Mouse (Mus musculus) E14TG2a.4 (cell line): Measurements from ENCODE around the gene Eml5.

ENCODE experiments used
- H3K27me3 ChIP-seq: 2 replicates; pipeline ENCODE4 v1.6.1; 2014; ENCODE audit warnings: low read length, control low read depth; ENCODE audit not compliant: insufficient read depth
- H3K36me3 ChIP-seq: 2 replicates; pipeline ENCODE4 v1.6.1; 2014; ENCODE audit warnings: low read length, control low read depth; ENCODE audit not compliant: insufficient read depth
- H3K4me1 ChIP-seq: replicated peaks from 2 replicates; pipeline ENCODE4 v1.6.1; 2014; ENCODE audit warnings: low read depth, low read length, control low read depth
- H3K4me3 ChIP-seq: replicated peaks from 2 replicates; pipeline ENCODE4 v1.5.1; 2014; ENCODE audit warnings: mild to moderate bottlenecking, low read length
- H3K9me3 ChIP-seq: 2 replicates; pipeline ENCODE4 v1.6.1; 2014; ENCODE audit warnings: low read length, control low read depth
- CTCF ChIP-seq: conservative IDR thresholded peaks from 2 replicates; pipeline ENCODE4 v1.5.1; 2014; ENCODE audit warnings: low read length
- NANOG ChIP-seq: IDR thresholded peaks from 2 replicates; pipeline ENCODE4 v1.6.1; 2014; ENCODE audit warnings: borderline replicate concordance, low read length, mixed read lengths
- POU5F1 ChIP-seq: IDR thresholded peaks from 2 replicates; pipeline ENCODE4 v1.6.1; 2014; ENCODE audit warnings: low read length, borderline replicate concordance

Gene Eml5

DNA sequence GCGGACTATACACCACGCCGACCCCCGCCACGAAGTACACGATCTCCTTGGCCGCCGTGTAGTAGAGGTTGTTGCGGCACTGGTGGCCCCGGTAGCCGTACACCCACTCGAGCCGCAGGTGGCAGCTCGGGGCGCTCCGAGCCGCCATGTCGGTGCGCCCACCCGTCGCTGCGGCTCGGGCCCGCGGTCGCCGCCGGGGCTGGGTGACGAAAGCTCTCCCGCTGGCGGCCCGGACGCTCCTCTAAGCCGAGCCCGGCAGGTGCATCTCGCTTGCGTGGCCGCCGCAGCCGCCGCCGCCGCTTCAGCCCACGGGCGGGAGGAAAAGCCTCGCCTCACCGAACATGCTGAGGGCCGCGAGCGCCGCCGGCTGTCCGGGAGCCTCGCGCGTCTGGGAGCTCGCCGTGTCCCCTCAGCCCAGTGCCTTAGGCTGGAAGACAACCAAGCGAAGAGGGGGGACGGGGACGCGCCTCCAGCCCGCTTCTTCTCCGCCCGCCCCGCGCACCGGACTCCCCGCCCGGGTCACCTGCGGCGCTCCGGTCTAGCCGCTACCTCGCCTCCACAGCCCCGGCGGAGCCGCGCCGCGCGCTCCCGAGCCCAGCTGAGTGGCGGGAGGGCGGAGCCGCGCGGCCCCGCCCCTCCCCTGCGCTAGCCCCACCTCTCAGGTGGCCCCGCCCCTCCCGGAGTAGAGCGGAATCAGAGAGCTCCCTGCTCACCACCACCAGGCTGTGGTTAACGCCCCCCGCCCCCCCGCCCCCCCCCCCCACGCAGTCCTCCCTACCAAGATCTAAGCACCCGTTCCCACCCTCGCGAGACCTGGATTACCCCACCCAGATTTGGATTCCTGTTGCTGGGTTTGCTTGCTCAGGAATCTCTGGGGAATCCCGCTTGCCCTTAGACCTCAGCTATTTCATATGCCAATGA is at the start of gene Eml5:
Gene Eml5 (minus strand): TSS at position 604 of the 921 bp plus-strand sequence.
- Histone ChIP-seq H3K9me3 (no peaks in the 10 kb centered on the region), H3K4me3 (peak within 1 kb of the TSS; percentile 91), H3K4me1 (peaks cover 19% of the 10 kb centered on the region; the same call in 1 of the 2 replicates), H3K27me3 (peaks cover 12% of the 10 kb centered on the region), H3K36me3 (no peaks in the 10 kb centered on the region)
- no peak for TF ChIP-seq POU5F1
- TF ChIP-seq CTCF: no peak
- TF ChIP-seq NANOG: no peak

GRCm38 (mm10) chr12:98932856-98933255 is 31.6 kb upstream of the Eml5 start:
- Histone ChIP-seq H3K4me1 (no peaks in the 10 kb centered on the region), H3K4me3 (no peak overlapping the region), H3K36me3 (no peaks in the 10 kb centered on the region), H3K9me3 (no peaks in the 10 kb centered on the region), H3K27me3 (no peaks in the 10 kb centered on the region)
- TF ChIP-seq NANOG (no peak), CTCF (no peak), POU5F1 (no peak)

- H3K9me3 ChIP-seq: no peaks in the 10 kb centered on the region
- TF ChIP-seq CTCF: no peak
- TF ChIP-seq NANOG: no peak
- no peak for TF ChIP-seq POU5F1
- no peaks in the 10 kb centered on the region for H3K36me3 ChIP-seq
These were observed 31.2 kb upstream of the Eml5 start for GRCm38 (mm10) chr12:98932441-98932840.

GRCm38 (mm10) chr12:98931174-98931573 is 29.9 kb upstream of the Eml5 start:
- no peaks in the 10 kb centered on the region for H3K27me3 ChIP-seq
- H3K4me1 ChIP-seq: no peaks in the 10 kb centered on the region
- no peaks in the 10 kb centered on the region for H3K9me3 ChIP-seq
- no peaks in the 10 kb centered on the region for H3K36me3 ChIP-seq
- TF ChIP-seq NANOG: no peak
- no peak for TF ChIP-seq CTCF
- no peak for TF ChIP-seq POU5F1
- H3K4me3 ChIP-seq: no peak overlapping the region

More at GRCm38 (mm10) chr12:98932441-98932840, 31.2 kb upstream of the Eml5 start:
- H3K27me3 ChIP-seq: no peaks in the 10 kb centered on the region
- H3K4me3 ChIP-seq: no peak overlapping the region
- no peaks in the 10 kb centered on the region for H3K4me1 ChIP-seq

DNA sequence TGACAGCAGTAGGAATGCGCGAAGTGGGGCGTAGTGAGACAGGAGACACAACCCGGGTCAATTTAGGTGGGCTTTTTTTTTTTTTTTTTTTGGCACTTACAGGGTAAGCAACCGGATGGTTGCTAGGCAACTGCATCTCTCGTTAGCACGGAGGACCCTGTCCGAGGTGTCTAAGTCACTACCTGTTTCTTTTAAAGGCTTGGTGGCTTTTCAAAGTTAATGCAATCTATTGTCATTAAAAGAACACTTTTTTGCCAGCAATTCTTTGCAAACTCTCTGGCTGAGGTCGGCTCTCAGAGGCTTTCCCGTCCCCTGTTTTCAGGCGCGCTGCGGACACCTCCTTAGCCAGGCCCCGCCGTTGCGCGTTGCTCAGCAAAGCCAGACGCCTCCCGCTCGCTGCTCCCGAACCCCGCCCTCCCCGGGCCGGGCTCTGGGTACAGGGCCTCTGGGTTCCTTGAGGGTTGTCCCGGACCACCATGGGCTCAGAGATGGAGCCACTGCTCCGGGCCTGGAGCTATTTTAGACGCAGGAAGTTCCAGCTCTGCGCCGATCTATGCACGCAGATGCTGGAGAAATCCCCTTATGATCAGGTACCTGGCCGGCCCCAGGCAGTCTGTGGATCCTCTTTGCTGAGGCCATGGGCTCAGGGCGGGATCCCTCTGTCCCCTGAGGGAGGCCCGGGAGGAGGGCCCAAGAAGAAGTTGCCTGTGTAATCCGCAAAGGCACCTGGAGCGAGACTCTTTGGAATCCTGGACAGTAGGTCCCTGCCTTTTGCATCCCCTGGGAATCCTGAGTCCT is 19.1 kb upstream of the Eml5 start, which contains the start of gene Ttc8:
Gene Ttc8 (plus strand): TSS at position 381 of the 798 bp plus-strand sequence.
- no peaks in the 10 kb centered on the region for H3K9me3 ChIP-seq
- TF ChIP-seq CTCF (no peak), POU5F1 (no peak), NANOG (no peak)
- peak within 1 kb of the TSS; percentile 86 for H3K4me3 ChIP-seq
- H3K36me3 ChIP-seq: no peaks in the 10 kb centered on the region
- peaks cover 10% of the 10 kb centered on the region for H3K4me1 ChIP-seq
- H3K27me3 ChIP-seq: 0 out of 2 replicates have a peak, but pooled peaks cover 5% of the 10 kb centered on the region

DNA sequence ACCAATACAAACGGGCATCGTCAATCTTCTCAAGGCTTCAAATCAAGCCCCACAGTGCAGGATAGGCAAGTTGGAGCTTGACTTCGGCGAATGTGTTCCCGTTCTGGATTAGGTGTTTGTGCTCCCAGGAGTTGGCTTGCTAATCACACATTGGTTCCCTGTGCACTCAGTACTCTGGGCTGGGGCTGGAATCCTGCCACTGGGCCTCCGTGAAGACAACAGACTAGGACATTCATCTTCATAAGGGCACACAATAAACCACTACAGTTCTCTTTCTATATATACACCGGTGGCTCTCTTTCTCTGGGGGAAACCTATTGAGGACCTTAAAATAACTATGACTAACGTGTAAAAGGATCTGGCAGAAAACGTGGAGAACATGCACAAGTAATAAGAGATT is 8.8 kb upstream of the Eml5 start:
- Histone ChIP-seq H3K27me3 (no peaks in the 10 kb centered on the region; the same call in 1 of the 2 replicates), H3K4me1 (peaks cover 8% of the 10 kb centered on the region; the same call in 1 of the 2 replicates), H3K4me3 (no peak overlapping the region), H3K9me3 (no peaks in the 10 kb centered on the region), H3K36me3 (no peaks in the 10 kb centered on the region)
- TF ChIP-seq POU5F1 (no peak), NANOG (no peak), CTCF (no peak)

DNA sequence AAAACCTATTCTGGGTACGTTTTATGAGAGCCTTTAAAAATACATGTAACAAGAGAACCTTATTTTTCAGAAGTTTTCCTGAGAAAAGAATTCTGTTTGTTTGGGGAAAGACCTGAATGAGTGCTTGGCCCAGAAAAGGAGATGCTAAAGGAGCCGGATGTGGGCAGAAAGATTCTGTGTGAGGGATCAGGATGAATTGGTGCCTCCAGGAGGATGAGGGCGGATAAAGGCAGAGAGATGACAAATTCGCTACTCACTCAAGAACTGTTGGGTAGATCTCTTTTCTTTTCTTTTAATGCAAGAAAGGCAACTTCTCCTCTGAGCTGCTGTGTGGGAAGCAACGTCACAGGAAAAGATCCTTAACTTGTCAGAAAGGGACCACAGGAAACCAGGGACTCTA is 4.2 kb upstream of the Eml5 start:
- no peak overlapping the region for H3K4me3 ChIP-seq

More for the DNA sequence above, 4.2 kb upstream of the Eml5 start:
- Histone ChIP-seq H3K36me3 (no peaks in the 10 kb centered on the region), H3K9me3 (no peaks in the 10 kb centered on the region), H3K4me1 (peaks cover 10% of the 10 kb centered on the region; the same call in 1 of the 2 replicates), H3K27me3 (peaks cover under 1% of the 10 kb centered on the region; the same call in 1 of the 2 replicates)
- no peak for TF ChIP-seq CTCF
- TF ChIP-seq POU5F1: no peak
- no peak for TF ChIP-seq NANOG
